ENCODE assay signal across 12 mouse cellular contexts in genomic region chr14:30635219-30635910, GRCm38 (mm10). TPM values are rescaled to one million over a fixed set of nuclear protein-coding genes. Genes with fewer than 3 reads are reported as not detected.
DNase-seq lines count a peak whose midpoint lies in the region; ATAC-seq lines count a peak whose summit lies in the region.
"Had no signal": no experiment of that assay in that cellular context is flagged by ENCODE, and none has a peak within 500 bp of the region (broad histone marks: within the 10 kb centered on the region; RNA-seq: fewer than 3 reads in every experiment).

No protein-coding gene starts in this region.

- DNase-seq in B cell, adult 2 months, result peak; percentile 65 to 70
- peak; percentile 82 for DNase-seq in NIH3T3 (ENCODE audit: low read depth)
- DNase-seq in left cerebral cortex, postnatal 14 days (ENCODE audit: low spot score in 2 of 2), result no peak
- DNase-seq in thymus, postnatal 25 days, result no peak
- DNase-seq in MN1 (ENCODE audit: low spot score), result no peak
- DNase-seq: heart, adult 18-20 months; retina, postnatal 1 day had no signal

- H3K4me2 ChIP-seq in intestine, embryonic 15.5 days (replicated peaks), result peak overlapping the region; percentile 9; the same call in 1 of the 2 replicates
- H3K4me2 ChIP-seq: forebrain, embryonic 15.5 days had no signal

- no peak overlapping the region for H3K4me3 ChIP-seq in intestine, embryonic 15.5 days (replicated peaks)
- H3K4me3 ChIP-seq: embryonic facial prominence, embryonic 10.5 days; forebrain, embryonic 15.5 days had no signal

- H3K9ac ChIP-seq in intestine, embryonic 15.5 days, result peak overlapping the region; percentile 5; the same call in 1 of the 2 replicates
- H3K9ac ChIP-seq: forebrain, embryonic 15.5 days had no signal

- no peaks in the 10 kb centered on the region for H3K27me3 ChIP-seq in intestine, embryonic 15.5 days (replicated peaks)
- H3K27me3 ChIP-seq: forebrain, embryonic 15.5 days had no signal

- no peaks in the 10 kb centered on the region for H3K36me3 ChIP-seq in intestine, embryonic 15.5 days
- H3K36me3 ChIP-seq: embryonic facial prominence, embryonic 10.5 days; forebrain, embryonic 15.5 days had no signal

- H3K4me1 ChIP-seq in intestine, embryonic 15.5 days (replicated peaks), result peaks cover 41% of the 10 kb centered on the region
- H3K4me1 ChIP-seq: forebrain, embryonic 15.5 days had no signal

- peak; percentile 74 for ATAC-seq in intestine, embryonic 15.5 days
- ATAC-seq in monocyte, adult 5-6 weeks (replicated peaks; ENCODE audit: insufficient number of reproducible peaks, low FRiP score, low TSS enrichment, poor library complexity, severe bottlenecking), result peak; percentile 77
- ATAC-seq: forebrain, embryonic 15.5 days had no signal

- WGBS in intestine, embryonic 15.5 days, result 56% methylated on average over 13 of the region's 13 CpGs

- no peaks in the 10 kb centered on the region for H3K9me3 ChIP-seq in intestine, embryonic 15.5 days
- H3K9me3 ChIP-seq: embryonic facial prominence, embryonic 10.5 days; forebrain, embryonic 15.5 days had no signal

- intact Hi-C loops in left cerebral cortex, postnatal 14 days (cut with DNase I), result no loop called here

- peak overlapping the region; percentile 76 for H3K27ac ChIP-seq in intestine, embryonic 15.5 days
- H3K27ac ChIP-seq: embryonic facial prominence, embryonic 10.5 days; forebrain, embryonic 15.5 days; macrophage had no signal

RNA-seq across cellular contexts. Expression of gene Prkcd, which starts 9.4 kb away (rescaled TPM):
- polyA plus RNA-seq in intestine, embryonic 15.5 days (2015; fragmentation: Nextera tagmentation; extraction: Ambion mirVana), result 57.2 and 58.3 TPM in 2 replicates
- 610 to 725 TPM (median 637 TPM) in 3 replicates for total RNA-seq in monocyte, adult 5-6 weeks (2017)
- 10 to 100 TPM; 12.5 to 15.7 TPM for total RNA-seq in left cerebral cortex, postnatal 14 days (2021)

RNA-seq across cellular contexts. Expression of gene Rft1, which starts 18.8 kb away (rescaled TPM):
- 12.6 and 15.0 TPM in 2 replicates for polyA plus RNA-seq in intestine, embryonic 15.5 days (2015; fragmentation: Nextera tagmentation; extraction: Ambion mirVana)
- 14.2 to 22.2 TPM (median 16.0 TPM) in 3 replicates for total RNA-seq in monocyte, adult 5-6 weeks (2017)
- total RNA-seq in left cerebral cortex, postnatal 14 days (2021), result 10 to 100 TPM; 11.0 to 12.4 TPM

Comparison
In these comparisons a context has a peak if more than half of its experiments do, and no peak if none do; other contexts are left out.
1. DNase-seq: peak in B cell, adult 2 months (2 of 2) and NIH3T3 (single experiment); none in left cerebral cortex, postnatal 14 days (0 of 2), thymus, postnatal 25 days (single experiment) and MN1 (single experiment).
2. RNA of gene Prkcd, which starts 9.4 kb away (total RNA-seq): 610 to 725 TPM in monocyte, adult 5-6 weeks; 12.5 to 15.7 TPM in left cerebral cortex, postnatal 14 days; every median in the first group is over 10 times any median in the second.